Mouse (Mus musculus): ENCODE measurements around the gene Gpx2. TPM values are rescaled to one million over a fixed set of nuclear protein-coding genes. Genes with fewer than 3 reads are reported as not detected.

The Gpx2 gene
- total and polyA plus RNA-seq, 3 experiments = not detected

DNA sequence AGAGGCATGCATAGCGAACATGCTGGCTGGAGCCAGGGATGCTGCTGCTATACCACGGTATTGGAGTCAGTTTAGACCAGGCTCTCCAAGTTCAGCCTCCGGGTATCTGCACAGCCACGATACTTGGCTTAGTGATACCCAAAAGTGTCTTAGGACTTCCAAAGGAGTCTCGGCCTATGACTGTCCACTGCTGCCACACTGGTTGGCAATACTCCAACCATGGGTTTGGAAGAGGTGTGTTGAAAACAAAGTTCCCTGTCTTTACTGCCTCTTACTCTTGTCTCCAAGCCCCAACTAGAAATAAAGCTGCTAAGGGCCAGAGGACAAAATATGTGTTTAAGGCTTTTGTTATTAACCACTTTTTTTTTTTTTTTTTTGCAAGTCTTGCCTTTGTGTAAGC is 15.1 kb upstream of the Gpx2 start:
- Histone ChIP-seq H3K4me2 (ENCODE audit: insufficient read depth, low read depth, poor library complexity, severe bottlenecking) (no peak overlapping the region), H3K36me3 (replicated peaks in 1 of 2; ENCODE audit: control insufficient read depth in 1 of 2, insufficient read depth in 1 of 2, low read length in 1 of 2) (no peaks in the 10 kb centered on the region), H3K4me3 (replicated peaks in 1 of 3; ENCODE audit: low read depth in 2 of 3, low read length in 2 of 3, poor library complexity in 1 of 3) (no peak overlapping the region), H3K79me2 (replicated peaks; ENCODE audit: control insufficient read depth, extremely low read depth, insufficient read depth, poor library complexity, severe bottlenecking) (no peaks in the 10 kb centered on the region), H3K27ac (ENCODE audit: insufficient read depth, low read depth) (no peak overlapping the region), H3K9ac (ENCODE audit: insufficient read depth, low read depth) (no peak overlapping the region), H3K27me3 (replicated peaks) (peaks cover 3% of the 10 kb centered on the region), H3K9me3 (replicated peaks; ENCODE audit: low read length) (no peaks in the 10 kb centered on the region), H3K4me1 (ENCODE audit: control insufficient read depth in 1 of 2, insufficient read depth in 2 of 2) (peaks cover 2 to 25% of the 10 kb centered on the region in 2 experiments; a peak in 3 of 4 replicates)
- TF ChIP-seq MEF2A (IDR thresholded peaks at IDR 0.05; ENCODE audit: borderline replicate concordance, low read depth, low read length) = no peak
- TF ChIP-seq ETS1 (conservative IDR thresholded peaks at IDR 0.05; ENCODE audit: low read depth, low read length) = no peak
- TF ChIP-seq MAX (IDR thresholded peaks at IDR 0.05; ENCODE audit: low read length) = no peak
- no peak for TF ChIP-seq ZMIZ1 (IDR thresholded peaks at IDR 0.05; ENCODE audit: low read depth, low read length)
- no peak for TF ChIP-seq TCF12 (IDR thresholded peaks at IDR 0.05; ENCODE audit: low read depth, low read length)
- TF ChIP-seq MAFK (IDR thresholded peaks at IDR 0.05; ENCODE audit: insufficient replicate concordance, low read length) = no peak
- no peak for TF ChIP-seq TBP (conservative IDR thresholded peaks at IDR 0.05; ENCODE audit: low read depth, low read length)
- TF ChIP-seq NRF1 (IDR thresholded peaks at IDR 0.05; ENCODE audit: low read depth, low read length) = no peak
- TF ChIP-seq JUND (conservative IDR thresholded peaks at IDR 0.05; ENCODE audit: low read depth, low read length) = no peak
- TF ChIP-seq HCFC1 (IDR thresholded peaks at IDR 0.05; ENCODE audit: low read depth, low read length) = no peak
- TF ChIP-seq CTCF (conservative IDR thresholded peaks at IDR 0.05 in 1 of 2, IDR thresholded peaks at IDR 0.05 in 1 of 2; ENCODE audit: low read depth in 2 of 2, low read length in 2 of 2) = no peak
- no peak for TF ChIP-seq PAX5 (IDR thresholded peaks at IDR 0.05; ENCODE audit: low read length)
- no peak for TF ChIP-seq USF1 (IDR thresholded peaks at IDR 0.05; ENCODE audit: low read depth, low read length)
- in situ Hi-C loops (cut with MboI; ENCODE audit: low pct_ligation_motif_present, low pct_unique_long_range_greater_than_20kb, low sequenced_read_pairs) (no loop called here), dilution Hi-C loops (cut with MboI; ENCODE audit: extremely low pct_ligation_motif_present, extremely low pct_unique_long_range_greater_than_20kb, low sequenced_read_pairs) (no loop called here)
- no peak for DNase-seq (ENCODE audit: extremely low read depth)

DNA sequence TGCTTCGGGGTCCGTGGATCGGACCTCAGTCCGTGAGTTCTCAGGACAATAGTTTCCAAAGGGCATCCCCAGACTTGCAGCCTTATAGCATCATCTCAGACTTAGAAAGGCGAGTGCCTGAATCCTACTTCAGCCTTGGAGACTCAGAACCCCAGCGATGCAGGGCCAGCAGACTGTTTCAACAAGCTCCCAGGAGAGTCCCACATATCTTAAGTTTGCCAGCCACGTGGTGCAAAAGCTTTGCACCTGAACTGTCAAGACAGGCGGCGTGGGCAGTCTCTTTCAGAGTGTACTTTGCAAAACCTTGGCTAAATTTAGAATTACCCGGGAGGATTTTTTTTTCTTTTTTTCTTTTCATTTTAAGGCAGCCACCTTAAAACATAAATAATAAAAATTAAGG is 12.4 kb upstream of the Gpx2 start:
- no peaks in the 10 kb centered on the region for H3K79me2 ChIP-seq (replicated peaks; ENCODE audit: control insufficient read depth, extremely low read depth, insufficient read depth, poor library complexity, severe bottlenecking)
- no peak overlapping the region for H3K27ac ChIP-seq (ENCODE audit: insufficient read depth, low read depth)
- no peaks in the 10 kb centered on the region for H3K9me3 ChIP-seq (replicated peaks; ENCODE audit: low read length)
- peak; percentile 8 for DNase-seq (ENCODE audit: extremely low read depth)
- TF ChIP-seq JUND (conservative IDR thresholded peaks at IDR 0.05; ENCODE audit: low read depth, low read length) (no peak), MEF2A (IDR thresholded peaks at IDR 0.05; ENCODE audit: borderline replicate concordance, low read depth, low read length) (no peak), CHD1 (IDR thresholded peaks at IDR 0.05; ENCODE audit: low read depth, low read length) (no peak), MAX (IDR thresholded peaks at IDR 0.05; ENCODE audit: low read length) (0 out of 2 replicates have a peak, but pooled peaks have one; percentile 34), MYC (IDR thresholded peaks at IDR 0.05; ENCODE audit: low read depth, low read length) (no peak), RCOR1 (conservative IDR thresholded peaks at IDR 0.05; ENCODE audit: low read depth, low read length) (no peak), HCFC1 (IDR thresholded peaks at IDR 0.05; ENCODE audit: low read depth, low read length) (no peak), USF2 (conservative IDR thresholded peaks at IDR 0.05; ENCODE audit: low read depth, low read length) (peak; percentile 36; the same call in 1 of the 2 replicates), IRF4 (IDR thresholded peaks at IDR 0.05; ENCODE audit: low read depth, low read length) (no peak), POLR2AphosphoS2 (IDR thresholded peaks at IDR 0.05; ENCODE audit: low read depth, low read length) (no peak), MAZ (IDR thresholded peaks at IDR 0.05; ENCODE audit: low read depth, low read length) (no peak), CHD2 (IDR thresholded peaks at IDR 0.05; ENCODE audit: low read length) (no peak), MAFK (IDR thresholded peaks at IDR 0.05; ENCODE audit: insufficient replicate concordance, low read length) (no peak), ZMIZ1 (IDR thresholded peaks at IDR 0.05; ENCODE audit: low read depth, low read length) (no peak), SIN3A (IDR thresholded peaks at IDR 0.05; ENCODE audit: low read length) (no peak), USF1 (IDR thresholded peaks at IDR 0.05; ENCODE audit: low read depth, low read length) (0 out of 2 replicates have a peak, but pooled peaks have one; percentile 2), EP300 (IDR thresholded peaks at IDR 0.05; ENCODE audit: low read length) (no peak), RAD21 (IDR thresholded peaks at IDR 0.05; ENCODE audit: low read depth, low read length) (no peak), POLR2A (IDR thresholded peaks at IDR 0.05; ENCODE audit: low read depth, low read length) (no peak), ETS1 (conservative IDR thresholded peaks at IDR 0.05; ENCODE audit: low read depth, low read length) (no peak), GABPA (IDR thresholded peaks at IDR 0.05; ENCODE audit: insufficient replicate concordance, low read depth, low read length) (no peak), CTCF (conservative IDR thresholded peaks at IDR 0.05 in 1 of 2, IDR thresholded peaks at IDR 0.05 in 1 of 2; ENCODE audit: low read depth in 2 of 2, low read length in 2 of 2) (no peak)
- H3K4me1 ChIP-seq (ENCODE audit: control insufficient read depth in 1 of 2, insufficient read depth in 2 of 2) = peaks cover 0 to 28% of the 10 kb centered on the region in 2 experiments; a peak in 2 of 4 replicates
- no peak overlapping the region for H3K4me2 ChIP-seq (ENCODE audit: insufficient read depth, low read depth, poor library complexity, severe bottlenecking)
- H3K36me3 ChIP-seq (replicated peaks in 1 of 2; ENCODE audit: control insufficient read depth in 1 of 2, insufficient read depth in 1 of 2, low read length in 1 of 2) = no peaks in the 10 kb centered on the region
- H3K27me3 ChIP-seq (replicated peaks) = no peaks in the 10 kb centered on the region
- no peak overlapping the region for H3K4me3 ChIP-seq (replicated peaks in 1 of 3; ENCODE audit: low read depth in 2 of 3, low read length in 2 of 3, poor library complexity in 1 of 3)
- no peak overlapping the region for H3K9ac ChIP-seq (ENCODE audit: insufficient read depth, low read depth)
- dilution Hi-C loops (cut with MboI; ENCODE audit: extremely low pct_ligation_motif_present, extremely low pct_unique_long_range_greater_than_20kb, low sequenced_read_pairs) = no loop called here
- in situ Hi-C loops (cut with MboI; ENCODE audit: low pct_ligation_motif_present, low pct_unique_long_range_greater_than_20kb, low sequenced_read_pairs) = no loop called here

All from CH12.LX (cell line).